Mouse (Mus musculus) testis, postnatal 10 days (tissue): Measurements from ENCODE around the gene Ralbp1.

Source experiments
- DNase-seq: peaks from one replicate; pipeline ENCODE4 v3.0.0; 2021; ENCODE audit warnings: low spot score

The Ralbp1 gene

GRCm38 (mm10) chr17:65885697-65886529 is at the start of gene Ralbp1:
Gene Ralbp1 (minus strand): TSS chr17:65885798.
- peak; percentile 53 for DNase-seq

- DNase-seq, result no peak
Measured at GRCm38 (mm10) chr17:65933741-65934140, 48.1 kb upstream of the Ralbp1 start.

- DNase-seq, result no peak
Measured at GRCm38 (mm10) chr17:65931525-65931924, 45.9 kb upstream of the Ralbp1 start.

- no peak for DNase-seq
Measured at GRCm38 (mm10) chr17:65930960-65931359, 45.4 kb upstream of the Ralbp1 start.

GRCm38 (mm10) chr17:65930158-65930826 is 44.7 kb upstream of the Ralbp1 start:
- DNase-seq, result no peak

- DNase-seq, result no peak
Measured at GRCm38 (mm10) chr17:65929319-65929978, 43.9 kb upstream of the Ralbp1 start.

- no peak for DNase-seq
Measured at GRCm38 (mm10) chr17:65927077-65927476, 41.5 kb upstream of the Ralbp1 start.

- DNase-seq, result no peak
Measured at GRCm38 (mm10) chr17:65924218-65924617, 38.6 kb upstream of the Ralbp1 start.

- no peak for DNase-seq
Measured at GRCm38 (mm10) chr17:65921975-65922374, 36.4 kb upstream of the Ralbp1 start.

GRCm38 (mm10) chr17:65919235-65919634 is 33.6 kb upstream of the Ralbp1 start:
- DNase-seq, result no peak

GRCm38 (mm10) chr17:65916135-65916668 is 30.6 kb upstream of the Ralbp1 start:
- peak; percentile 94 for DNase-seq

- no peak for DNase-seq
Measured at GRCm38 (mm10) chr17:65914083-65914482, 28.5 kb upstream of the Ralbp1 start.

GRCm38 (mm10) chr17:65912202-65912601 is 26.6 kb upstream of the Ralbp1 start:
- no peak for DNase-seq

GRCm38 (mm10) chr17:65911285-65912069 is 25.9 kb upstream of the Ralbp1 start:
- DNase-seq, result no peak

GRCm38 (mm10) chr17:65908270-65908669 is 22.7 kb upstream of the Ralbp1 start:
- DNase-seq, result no peak

GRCm38 (mm10) chr17:65906895-65907401 is 21.4 kb upstream of the Ralbp1 start:
- no peak for DNase-seq

- no peak for DNase-seq
Measured at GRCm38 (mm10) chr17:65906313-65906894, 20.8 kb upstream of the Ralbp1 start.

- DNase-seq, result no peak
Measured at GRCm38 (mm10) chr17:65905241-65905640, 19.6 kb upstream of the Ralbp1 start.

- no peak for DNase-seq
Measured at GRCm38 (mm10) chr17:65903826-65904225, 18.2 kb upstream of the Ralbp1 start.

GRCm38 (mm10) chr17:65903011-65903410 is 17.4 kb upstream of the Ralbp1 start:
- no peak for DNase-seq

- DNase-seq, result no peak
Measured at GRCm38 (mm10) chr17:65902281-65902680, 16.7 kb upstream of the Ralbp1 start.
